Mouse (Mus musculus) heart, postnatal 10 days (tissue): Measurements from ENCODE around the gene Atxn7l2. TPM values are rescaled to one million over a fixed set of nuclear protein-coding genes. Genes with fewer than 3 reads are reported as not detected.

ENCODE experiments used
- DNase-seq, 2 experiments: peaks; one replicate each; pipeline ENCODE4 v3.0.0; 2021
- intact Hi-C: fragments of 180-260 bp; cut with DNase I; formaldehyde crosslinking; loops from one replicate; pipeline ENCODE4 v1.15.1; 2025
- total RNA-seq, 2 experiments: library from RNA; stranded (reverse); gene quantifications; 2 replicates each; pipeline ENCODE4 v1.2.3; 2021

The Atxn7l2 gene
- total RNA-seq, 2 experiments from 2014 or later, result 4.5 TPM

GRCm38 (mm10) chr3:108206731-108207375 lies 3.9 kb downstream of the Atxn7l2 start:
- intact Hi-C loops, result no loop called here

GRCm38 (mm10) chr3:108205601-108206000 lies 5.1 kb downstream of the Atxn7l2 start:
- intact Hi-C loops, result no loop called here
- DNase-seq, result no peak

More at GRCm38 (mm10) chr3:108206731-108207375, 3.9 kb downstream of the Atxn7l2 start:
- no peak for DNase-seq

GRCm38 (mm10) chr3:108204470-108204869 lies 6.3 kb downstream of the Atxn7l2 start:
- intact Hi-C loops, result loop anchor here (1.0 kb wide), 1 partner anchor 40 kb away; no protein-coding TSS in a partner anchor
- DNase-seq, result no peak

- DNase-seq, result peak; percentile 82 to 91
- intact Hi-C loops, result loop anchor here (1.0 kb wide), 1 partner anchor 39 kb away; no protein-coding TSS in a partner anchor
These were observed 7.0 kb downstream of the Atxn7l2 start for GRCm38 (mm10) chr3:108203621-108204325.

- intact Hi-C loops, result no loop called here
- no peak for DNase-seq
These were observed 7.5 kb downstream of the Atxn7l2 start for GRCm38 (mm10) chr3:108203212-108203611.

- DNase-seq, result no peak
- intact Hi-C loops, result no loop called here
These were observed 8.2 kb downstream of the Atxn7l2 start for GRCm38 (mm10) chr3:108202506-108202905.

GRCm38 (mm10) chr3:108200329-108201323 lies 10.1 kb downstream of the Atxn7l2 start, which contains the start of gene Cyb561d1:
Gene Cyb561d1, minus strand, starts transcription at chr3:108201212.
- DNase-seq, result peak; percentile 95
- intact Hi-C loops, result no loop called here

GRCm38 (mm10) chr3:108199231-108199630 lies 11.5 kb downstream of the Atxn7l2 start:
- no peak for DNase-seq
- intact Hi-C loops, result no loop called here

- intact Hi-C loops, result no loop called here
- peak in 1 of 2 experiments; percentile 47 for DNase-seq
These were observed 13.7 kb downstream of the Atxn7l2 start for GRCm38 (mm10) chr3:108197066-108197497.

GRCm38 (mm10) chr3:108195941-108196590 lies 14.7 kb downstream of the Atxn7l2 start:
- DNase-seq, result no peak
- intact Hi-C loops, result no loop called here

- intact Hi-C loops, result no loop called here
- DNase-seq, result no peak
These were observed 15.4 kb downstream of the Atxn7l2 start for GRCm38 (mm10) chr3:108195287-108195686.

GRCm38 (mm10) chr3:108193686-108194085 lies 17.0 kb downstream of the Atxn7l2 start:
- intact Hi-C loops, result no loop called here

GRCm38 (mm10) chr3:108189897-108190296 lies 20.8 kb downstream of the Atxn7l2 start:
- intact Hi-C loops, result no loop called here

More at GRCm38 (mm10) chr3:108193686-108194085, 17.0 kb downstream of the Atxn7l2 start:
- DNase-seq, result no peak

GRCm38 (mm10) chr3:108188716-108189490 lies 21.8 kb downstream of the Atxn7l2 start:
- no peak for DNase-seq
- intact Hi-C loops, result no loop called here

More at GRCm38 (mm10) chr3:108189897-108190296, 20.8 kb downstream of the Atxn7l2 start:
- DNase-seq, result no peak

GRCm38 (mm10) chr3:108187111-108187795 lies 23.5 kb downstream of the Atxn7l2 start:
- DNase-seq, result no peak
- intact Hi-C loops, result no loop called here

GRCm38 (mm10) chr3:108186098-108187047 lies 24.4 kb downstream of the Atxn7l2 start, which contains the start of gene Amigo1:
Gene Amigo1, plus strand, starts transcription at chr3:108186335.
- DNase-seq, result peak; percentile 54 to 58
- intact Hi-C loops, result no loop called here

- intact Hi-C loops, result no loop called here
- DNase-seq, result no peak
These were observed 25.2 kb downstream of the Atxn7l2 start for GRCm38 (mm10) chr3:108185460-108186097.
